Mouse (Mus musculus) small intestine, adult 2 months (tissue): ENCODE data around the gene Dedd2. TPM values are rescaled to one million over a fixed set of nuclear protein-coding genes. Genes with fewer than 3 reads are reported as not detected.

Experiments used
- H3K27ac ChIP-seq: fragments of 200-500 bp; 2 replicates; pipeline ENCODE4 v1.5.1; 2012; ENCODE audit warnings: low read depth, low read length, control low read depth, inconsistent platforms; ENCODE audit not compliant: insufficient read depth
- H3K27me3 ChIP-seq: fragments of 200-500 bp; 2 replicates; pipeline ENCODE4 v1.6.1; 2012; ENCODE audit warnings: mild to moderate bottlenecking, moderate library complexity, low read length, inconsistent platforms; ENCODE audit not compliant: control insufficient read depth, insufficient read depth
- H3K36me3 ChIP-seq: fragments of 200-500 bp; 2 replicates; pipeline ENCODE4 v1.6.1; 2012; ENCODE audit warnings: mild to moderate bottlenecking, low read length, control low read depth, inconsistent platforms; ENCODE audit not compliant: control insufficient read depth, insufficient read depth
- H3K4me1 ChIP-seq: fragments of 200-500 bp; 2 replicates; pipeline ENCODE4 v1.6.1; 2012; ENCODE audit warnings: low read length, inconsistent platforms, mixed read lengths; ENCODE audit not compliant: control insufficient read depth, insufficient read depth, insufficient read length
- H3K4me3 ChIP-seq: fragments of 200-500 bp; 2 replicates; pipeline ENCODE4 v1.5.1; 2012; ENCODE audit warnings: low read depth, mild to moderate bottlenecking, control low read depth, inconsistent platforms, low read length, moderate library complexity
- CTCF ChIP-seq: fragments of 200-500 bp; IDR thresholded peaks from 2 replicates; pipeline ENCODE4 v1.5.1; 2012; ENCODE audit warnings: low read depth, mild to moderate bottlenecking, control low read depth, inconsistent platforms, low read length, moderate library complexity, mixed read lengths; ENCODE audit not compliant: insufficient replicate concordance, insufficient read length; ENCODE audit errors: extremely low read depth
- POLR2A ChIP-seq: fragments of 200-500 bp; IDR thresholded peaks from 2 replicates; pipeline ENCODE4 v1.6.1; 2012; ENCODE audit warnings: low read depth, mild to moderate bottlenecking, control low read depth, inconsistent platforms, low read length, moderate library complexity
- WGBS: fragments of 180-500 bp; shearing (Covaris S2); methylation state at CpG from one replicate; pipeline ENCODE4 v1.1.7; 2018; 5-methylcytosine and 5-hydroxymethylcytosine counted together
- polyA plus RNA-seq: library from polyadenylated mRNA; depleted of rRNA; stranded (reverse); fragments of >200 nt; gene quantifications from 2 replicates; pipeline ENCODE4 v1.2.3, GENCODE M21; 2012

Dedd2 gene
- polyA plus RNA-seq, 1 experiment = 135 TPM

DNA sequence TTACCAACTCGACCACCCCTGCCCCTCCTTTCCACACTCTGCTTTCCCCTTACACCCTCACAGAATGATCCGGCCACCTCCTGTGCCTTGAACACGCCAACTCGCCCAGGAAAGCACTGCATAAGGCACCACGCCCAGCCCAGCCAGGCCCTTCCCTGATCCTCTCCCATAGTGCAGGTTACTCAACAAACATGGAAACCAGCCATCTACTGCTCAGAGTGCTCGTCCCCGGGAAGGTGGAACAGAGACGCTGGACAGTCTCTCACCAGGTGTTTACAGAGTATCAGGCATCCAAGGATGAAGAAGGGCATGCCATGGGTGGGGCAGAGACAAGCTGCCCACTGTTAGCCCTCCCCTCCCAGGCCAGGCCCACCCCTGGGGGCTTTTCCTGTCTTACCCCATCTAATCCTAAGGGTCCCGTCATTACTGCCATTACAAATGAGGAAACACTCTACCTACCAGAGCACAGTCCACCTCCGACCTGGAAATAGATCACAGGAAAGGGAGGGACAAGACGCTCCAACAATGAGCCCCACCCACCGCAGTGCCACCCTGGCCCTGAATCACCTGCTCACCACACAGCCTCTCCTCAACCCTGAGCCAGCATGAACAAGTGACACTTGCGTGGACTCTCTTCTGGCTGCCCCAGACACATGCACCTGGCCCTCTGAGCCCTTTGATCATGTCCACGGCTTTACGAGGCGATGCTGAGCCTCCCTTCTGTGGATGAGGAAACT lies 14.2 kb downstream of the Dedd2 start:
- 40% methylated on average over 16 of the region's 16 CpGs for WGBS
- TF ChIP-seq CTCF (no peak), POLR2A (no peak)
- Histone ChIP-seq H3K27ac (peak overlapping the region; percentile 84), H3K36me3 (peaks cover 70% of the 10 kb centered on the region), H3K27me3 (no peaks in the 10 kb centered on the region), H3K4me3 (peak overlapping the region; percentile 40), H3K4me1 (peaks cover 48% of the 10 kb centered on the region)

DNA sequence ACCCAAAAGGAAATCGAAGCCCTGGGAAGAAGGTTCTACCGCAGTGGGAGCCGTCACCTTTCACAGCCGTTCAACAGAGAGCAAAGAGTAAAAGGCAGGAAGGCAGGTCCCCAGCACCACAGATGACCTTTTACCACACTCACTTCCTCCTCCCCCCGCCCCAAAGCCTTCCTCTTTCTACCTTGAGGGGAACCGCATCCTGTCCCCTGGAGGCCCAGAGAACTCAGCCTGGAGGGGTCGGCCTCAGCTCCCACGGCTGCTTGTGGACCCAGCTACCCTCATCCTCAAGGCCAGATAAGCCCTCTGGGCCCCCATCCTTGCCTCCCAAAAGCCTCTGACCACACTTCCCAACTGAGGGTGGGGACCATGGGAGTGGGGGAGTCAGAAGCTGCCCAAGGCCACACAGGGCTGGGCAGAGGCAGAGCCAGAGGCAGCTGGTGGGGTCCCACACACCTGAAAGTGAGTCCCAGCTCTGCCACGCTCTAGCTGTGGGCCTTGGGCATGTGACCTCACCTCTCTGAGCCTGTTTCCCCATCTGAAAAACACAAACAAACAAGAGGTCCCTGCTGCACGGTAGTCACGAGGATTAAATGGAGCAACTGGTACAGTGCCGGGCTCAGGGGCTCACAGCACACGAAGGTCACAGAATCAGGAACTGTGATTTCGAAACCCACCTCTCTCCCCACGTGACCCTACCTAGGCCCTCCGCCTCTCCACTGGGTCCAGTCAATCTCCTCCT lies 14.9 kb downstream of the Dedd2 start:
- Histone ChIP-seq H3K4me1 (peaks cover 48% of the 10 kb centered on the region), H3K27ac (peak overlapping the region; percentile 84), H3K4me3 (peak overlapping the region; percentile 40), H3K36me3 (peaks cover 63% of the 10 kb centered on the region), H3K27me3 (no peaks in the 10 kb centered on the region)
- 62% methylated on average over 16 of the region's 16 CpGs for WGBS
- TF ChIP-seq POLR2A (no peak), CTCF (no peak)

DNA sequence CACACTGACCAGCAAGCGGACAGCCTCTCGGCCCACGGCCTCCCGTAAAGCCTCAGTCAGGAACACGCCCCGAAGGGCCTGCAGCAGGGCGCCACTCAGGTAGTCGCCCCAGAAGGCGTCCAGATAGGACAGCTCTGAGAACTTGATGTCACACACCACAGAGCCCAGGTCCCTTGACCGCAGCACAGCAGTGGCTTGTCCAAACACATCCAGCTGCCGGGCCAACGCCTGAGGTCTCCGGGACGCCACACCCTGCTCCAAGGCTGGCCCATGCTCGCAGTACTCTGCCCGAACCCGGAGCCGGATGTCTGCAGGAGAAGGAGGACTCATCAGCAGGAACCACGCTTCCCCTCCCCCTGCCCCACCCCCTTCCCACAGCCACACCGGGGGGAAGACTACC lies 16.8 kb downstream of the Dedd2 start:
- H3K27me3 ChIP-seq = no peaks in the 10 kb centered on the region
- WGBS = 90% methylated on average over 20 of the region's 20 CpGs
- H3K36me3 ChIP-seq = peaks cover 52% of the 10 kb centered on the region
- no peak overlapping the region for H3K27ac ChIP-seq
- peaks cover 34% of the 10 kb centered on the region for H3K4me1 ChIP-seq
- TF ChIP-seq CTCF (no peak), POLR2A (no peak)
- H3K4me3 ChIP-seq = no peak overlapping the region

DNA sequence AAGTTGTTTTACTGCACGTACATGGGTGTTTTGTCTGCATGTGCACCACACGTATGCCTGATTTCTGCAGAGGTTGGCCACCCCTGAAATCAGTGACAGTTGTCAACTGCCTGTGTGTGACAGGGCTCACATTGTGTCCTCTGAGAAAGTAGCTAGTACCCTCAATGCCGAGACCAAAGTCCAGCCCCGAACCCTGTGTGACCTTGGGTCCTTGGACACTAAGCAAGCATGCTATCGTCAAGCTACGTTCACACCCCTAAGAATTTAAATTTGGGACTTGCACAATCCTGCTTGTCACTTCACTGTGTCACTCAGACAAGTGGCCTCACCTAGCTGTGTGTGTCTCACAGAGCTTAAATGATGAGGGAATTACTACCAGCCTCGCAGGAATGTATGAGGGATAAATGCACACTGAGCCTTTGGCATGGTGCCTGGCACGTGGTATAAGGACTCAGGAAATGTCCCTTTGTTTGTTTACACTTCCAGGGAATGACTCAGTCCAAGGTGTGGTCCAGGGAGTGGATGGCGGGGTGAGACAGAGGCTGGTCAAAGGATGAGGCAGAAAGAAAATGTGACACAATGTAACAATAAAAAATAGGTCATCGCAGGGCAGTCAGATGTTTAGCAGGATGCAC lies 22.9 kb downstream of the Dedd2 start:
- 22% methylated on average over 10 of the region's 10 CpGs for WGBS

DNA sequence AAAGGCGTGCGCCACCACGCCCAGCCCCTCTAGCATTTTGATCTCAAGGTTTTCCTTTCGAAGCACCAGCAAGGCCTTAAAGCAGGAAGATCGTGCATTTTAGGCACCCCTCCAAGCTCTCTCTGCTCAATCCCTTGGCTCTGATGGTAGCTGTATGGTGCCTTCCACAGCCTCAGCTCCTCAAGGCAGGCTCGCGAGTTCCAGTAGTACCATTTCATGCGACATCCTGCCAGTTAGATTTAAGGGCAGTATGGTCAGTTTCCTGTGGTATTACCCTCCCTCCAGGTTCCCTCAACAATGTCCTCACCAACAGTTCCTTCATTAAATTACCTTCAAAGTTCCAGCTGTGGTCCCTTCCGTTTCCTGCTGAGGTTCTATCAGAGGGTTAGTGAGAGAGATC lies 24.3 kb downstream of the Dedd2 start:
- Histone ChIP-seq H3K27me3 (no peaks in the 10 kb centered on the region), H3K4me3 (no peak overlapping the region), H3K4me1 (peaks cover 6% of the 10 kb centered on the region; the same call in 1 of the 2 replicates), H3K36me3 (no peaks in the 10 kb centered on the region; the same call in 1 of the 2 replicates), H3K27ac (no peak overlapping the region)
- WGBS = 78% methylated on average over 9 of the region's 9 CpGs
- no peak for TF ChIP-seq CTCF
- TF ChIP-seq POLR2A = no peak

More for the DNA sequence above, 22.9 kb downstream of the Dedd2 start:
- H3K4me3 ChIP-seq = no peak overlapping the region
- peaks cover 10% of the 10 kb centered on the region for H3K36me3 ChIP-seq
- H3K27me3 ChIP-seq = no peaks in the 10 kb centered on the region
- H3K27ac ChIP-seq = peak overlapping the region; percentile 8; the same call in 1 of the 2 replicates
- TF ChIP-seq POLR2A = no peak
- no peak for TF ChIP-seq CTCF
- H3K4me1 ChIP-seq = peaks cover 6% of the 10 kb centered on the region; the same call in 1 of the 2 replicates

DNA sequence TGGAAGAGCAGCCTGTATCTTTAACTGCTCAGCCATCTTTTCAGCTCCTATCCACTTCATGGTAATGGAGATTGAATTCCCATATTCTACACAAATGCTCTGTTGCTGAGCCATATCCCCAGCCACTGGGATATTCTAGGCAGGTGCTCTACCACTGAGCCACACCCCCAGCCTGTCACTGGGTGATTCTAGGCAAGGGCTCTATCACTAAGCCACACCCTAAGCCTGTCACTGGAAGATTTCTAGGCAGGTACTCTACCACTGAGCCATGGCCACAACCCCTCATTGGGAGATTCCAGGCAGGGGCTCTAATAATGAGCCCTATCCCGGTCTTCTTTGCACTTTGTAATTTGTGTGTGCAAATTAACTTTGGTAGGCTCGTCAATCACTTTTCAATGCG lies 25.3 kb downstream of the Dedd2 start:
- no peaks in the 10 kb centered on the region for H3K36me3 ChIP-seq
- no peak overlapping the region for H3K27ac ChIP-seq
- no peaks in the 10 kb centered on the region for H3K27me3 ChIP-seq
- WGBS = 82% methylated on average over 3 of the region's 3 CpGs
- no peak overlapping the region for H3K4me3 ChIP-seq
- TF ChIP-seq POLR2A = no peak
- TF ChIP-seq CTCF = no peak
- peaks cover 6% of the 10 kb centered on the region; the same call in 1 of the 2 replicates for H3K4me1 ChIP-seq

DNA sequence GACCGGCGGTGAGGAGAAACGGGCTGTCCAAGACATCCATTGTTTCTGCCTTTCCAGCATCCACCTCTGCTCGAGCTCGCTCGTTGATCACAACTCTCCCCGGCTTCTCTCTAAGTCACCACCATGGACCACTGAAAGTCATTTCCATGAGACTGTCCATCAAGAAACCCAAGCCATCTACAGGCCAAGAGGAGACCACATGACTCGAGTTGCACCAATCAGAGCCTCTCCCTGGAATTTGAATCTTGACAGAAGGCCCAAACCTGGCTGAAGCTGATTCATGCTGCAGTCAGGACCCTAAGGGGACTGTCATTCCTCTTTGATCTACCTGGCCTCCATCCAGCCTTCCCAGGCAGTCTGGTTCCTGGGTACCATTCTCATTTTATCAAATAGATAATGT lies 28.3 kb downstream of the Dedd2 start:
- Histone ChIP-seq H3K4me3 (no peak overlapping the region), H3K36me3 (no peaks in the 10 kb centered on the region), H3K27me3 (no peaks in the 10 kb centered on the region), H3K27ac (no peak overlapping the region), H3K4me1 (no peaks in the 10 kb centered on the region)
- TF ChIP-seq CTCF = no peak
- TF ChIP-seq POLR2A = no peak
- WGBS = 73% methylated on average over 8 of the region's 8 CpGs
